Mouse (Mus musculus) neural tube, embryonic 14.5 days (tissue): Measurements from ENCODE around the gene Fgf3. TPM values are rescaled to one million over a fixed set of nuclear protein-coding genes. Genes with fewer than 3 reads are reported as not detected.

Experiments used
- ATAC-seq: fragments of 200-750 bp; cut with Nextera tagmentation; 2 replicates; pipeline ENCODE4 v1.8.0; 2017; ENCODE audit warnings: low read depth, mild to moderate bottlenecking, moderate TSS enrichment, moderate library complexity
- H3K27ac ChIP-seq: fragments of 300-500 bp; sonication (generic); 2 replicates; pipeline ENCODE4 v1.5.1; 2014; ENCODE audit warnings: low read depth, mild to moderate bottlenecking, control low read depth, low read length, moderate library complexity, mixed read lengths
- H3K27me3 ChIP-seq: fragments of 300-500 bp; sonication (generic); 2 replicates; pipeline ENCODE4 v1.6.1; 2014; ENCODE audit warnings: low read length; ENCODE audit not compliant: control insufficient read depth, insufficient read depth
- H3K36me3 ChIP-seq: fragments of 300-500 bp; sonication (generic); 2 replicates; pipeline ENCODE4 v1.6.1; 2014; ENCODE audit warnings: low read length, mixed read lengths; ENCODE audit not compliant: control insufficient read depth, insufficient read depth
- H3K4me1 ChIP-seq: fragments of 300-500 bp; sonication (generic); 2 replicates; pipeline ENCODE4 v1.6.1; 2014; ENCODE audit warnings: low read length; ENCODE audit not compliant: control insufficient read depth, insufficient read depth
- H3K4me2 ChIP-seq: fragments of 300-500 bp; sonication (generic); 2 replicates; pipeline ENCODE4 v1.6.1; 2014; ENCODE audit warnings: mild to moderate bottlenecking, low read depth, low read length, control low read depth
- H3K4me3 ChIP-seq: fragments of 300-500 bp; sonication (generic); 2 replicates; pipeline ENCODE4 v1.5.1; 2014; ENCODE audit warnings: low read depth, low read length, control low read depth, mixed read lengths
- H3K9ac ChIP-seq: fragments of 300-500 bp; sonication (generic); replicated peaks from 2 replicates; pipeline ENCODE4 v1.6.1; 2014; ENCODE audit warnings: low read depth, mild to moderate bottlenecking, control low read depth, low read length, mixed read lengths
- H3K9me3 ChIP-seq: fragments of 300-500 bp; sonication (generic); 2 replicates; pipeline ENCODE4 v1.6.1; 2016; ENCODE audit warnings: low read length; ENCODE audit not compliant: control insufficient read depth
- WGBS: fragments of 180-500 bp; shearing (Covaris S2); extraction: QIAGEN DNeasy Blood & Tissue Kit; methylation state at CpG from one replicate; pipeline ENCODE4 v1.1.7; 2014; 5-methylcytosine and 5-hydroxymethylcytosine counted together
- polyA plus RNA-seq: library from polyadenylated mRNA; unstranded; fragments of >200 nt; fragmentation: Nextera tagmentation; extraction: Ambion mirVana; gene quantifications from 2 replicates; pipeline ENCODE4 v1.2.1, GENCODE M21; 2014

Gene Fgf3
- polyA plus RNA-seq, 1 experiment from 2014 or later = 0.39 TPM

- Histone ChIP-seq H3K36me3 (no peaks in the 10 kb centered on the region), H3K4me1 (no peaks in the 10 kb centered on the region), H3K4me3 (no peak overlapping the region), H3K9ac (no peak overlapping the region), H3K27ac (no peak overlapping the region), H3K9me3 (no peaks in the 10 kb centered on the region), H3K4me2 (no peak overlapping the region), H3K27me3 (no peaks in the 10 kb centered on the region)
- no peak for ATAC-seq
- WGBS = 64% methylated on average over 6 of the region's 6 CpGs
Observed at GRCm38 (mm10) chr7:144807036-144807435, 30.8 kb upstream of the Fgf3 start.

- no peak for ATAC-seq
- no peaks in the 10 kb centered on the region for H3K36me3 ChIP-seq
- WGBS = 77% methylated on average over 4 of the region's 4 CpGs
- no peak overlapping the region for H3K9ac ChIP-seq
- H3K4me2 ChIP-seq = no peak overlapping the region
- no peaks in the 10 kb centered on the region for H3K9me3 ChIP-seq
- H3K4me3 ChIP-seq = no peak overlapping the region
- H3K4me1 ChIP-seq = no peaks in the 10 kb centered on the region
- H3K27me3 ChIP-seq = no peaks in the 10 kb centered on the region
- no peak overlapping the region for H3K27ac ChIP-seq
Observed at GRCm38 (mm10) chr7:144807976-144808577, 29.8 kb upstream of the Fgf3 start.

- H3K4me2 ChIP-seq = no peak overlapping the region
- 42% methylated on average over 4 of the region's 4 CpGs for WGBS
- no peak for ATAC-seq
- H3K4me1 ChIP-seq = no peaks in the 10 kb centered on the region
- H3K4me3 ChIP-seq = no peak overlapping the region
- no peaks in the 10 kb centered on the region for H3K36me3 ChIP-seq
- no peaks in the 10 kb centered on the region for H3K9me3 ChIP-seq
- no peak overlapping the region for H3K9ac ChIP-seq
- no peaks in the 10 kb centered on the region for H3K27me3 ChIP-seq
- no peak overlapping the region for H3K27ac ChIP-seq
Observed at GRCm38 (mm10) chr7:144811521-144811920, 26.4 kb upstream of the Fgf3 start.

GRCm38 (mm10) chr7:144821901-144822300, 16.0 kb upstream of the Fgf3 start:
- ATAC-seq = no peak
- no peak overlapping the region for H3K4me3 ChIP-seq
- WGBS = 18% methylated on average over 7 of the region's 7 CpGs

GRCm38 (mm10) chr7:144823988-144824387, 13.9 kb upstream of the Fgf3 start:
- ATAC-seq = no peak
- Histone ChIP-seq H3K27me3 (no peaks in the 10 kb centered on the region), H3K9me3 (no peaks in the 10 kb centered on the region), H3K36me3 (no peaks in the 10 kb centered on the region), H3K9ac (no peak overlapping the region), H3K4me1 (no peaks in the 10 kb centered on the region), H3K27ac (no peak overlapping the region), H3K4me2 (no peak overlapping the region), H3K4me3 (no peak overlapping the region)
- WGBS = 97% methylated on average over 2 of the region's 2 CpGs

More at GRCm38 (mm10) chr7:144821901-144822300, 16.0 kb upstream of the Fgf3 start:
- Histone ChIP-seq H3K36me3 (no peaks in the 10 kb centered on the region), H3K4me1 (no peaks in the 10 kb centered on the region), H3K27me3 (no peaks in the 10 kb centered on the region), H3K9ac (no peak overlapping the region), H3K27ac (no peak overlapping the region), H3K9me3 (no peaks in the 10 kb centered on the region; the same call in 1 of the 2 replicates), H3K4me2 (no peak overlapping the region)

GRCm38 (mm10) chr7:144828369-144828768, 9.5 kb upstream of the Fgf3 start:
- no peak overlapping the region for H3K9ac ChIP-seq

GRCm38 (mm10) chr7:144838522-144839503, 930 bp downstream of the Fgf3 start:
- under 1% methylated on average over 94 of the region's 94 CpGs for WGBS
- Histone ChIP-seq H3K9ac (peak overlapping the region; percentile 26; the same call in 1 of the 2 replicates), H3K4me3 (peak overlapping the region; percentile 40), H3K4me2 (peak overlapping the region; percentile 60), H3K27ac (no peak overlapping the region), H3K9me3 (no peaks in the 10 kb centered on the region), H3K27me3 (peaks cover 44% of the 10 kb centered on the region), H3K4me1 (peaks cover 9% of the 10 kb centered on the region; the same call in 1 of the 2 replicates), H3K36me3 (no peaks in the 10 kb centered on the region)
- ATAC-seq = peak; percentile 74

More at GRCm38 (mm10) chr7:144828369-144828768, 9.5 kb upstream of the Fgf3 start:
- Histone ChIP-seq H3K4me2 (no peak overlapping the region), H3K36me3 (no peaks in the 10 kb centered on the region), H3K4me3 (no peak overlapping the region), H3K9me3 (no peaks in the 10 kb centered on the region), H3K27ac (no peak overlapping the region), H3K27me3 (no peaks in the 10 kb centered on the region), H3K4me1 (no peaks in the 10 kb centered on the region)
- no peak for ATAC-seq
- WGBS = 21% methylated on average over 11 of the region's 11 CpGs

- no peak overlapping the region for H3K4me2 ChIP-seq
- H3K9me3 ChIP-seq = no peaks in the 10 kb centered on the region
- no peak for ATAC-seq
- no peaks in the 10 kb centered on the region for H3K4me1 ChIP-seq
- H3K27ac ChIP-seq = no peak overlapping the region
- no peaks in the 10 kb centered on the region for H3K36me3 ChIP-seq
- H3K9ac ChIP-seq = no peak overlapping the region
- WGBS = 17% methylated on average over 4 of the region's 4 CpGs
- no peaks in the 10 kb centered on the region for H3K27me3 ChIP-seq
- H3K4me3 ChIP-seq = no peak overlapping the region
Observed at GRCm38 (mm10) chr7:144846158-144846557, 8.3 kb downstream of the Fgf3 start.

GRCm38 (mm10) chr7:144847067-144847466, 9.2 kb downstream of the Fgf3 start, which contains the start of gene Fgf4:
Gene Fgf4, plus strand, starts transcription at chr7:144847367.
- Histone ChIP-seq H3K4me3 (no peak within 1 kb of the TSS), H3K9ac (no peak within 1 kb of the TSS), H3K36me3 (no peaks in the 10 kb centered on the region), H3K4me2 (no peak within 1 kb of the TSS), H3K9me3 (no peaks in the 10 kb centered on the region), H3K27ac (no peak within 1 kb of the TSS), H3K4me1 (no peaks in the 10 kb centered on the region), H3K27me3 (no peaks in the 10 kb centered on the region)
- ATAC-seq = no peak
